Mouse (Mus musculus): ENCODE data around the gene Rnf8.
"Not testable (repeated sequence)": the region's sequence is repeated elsewhere in the genome, so short reads cannot be mapped to it uniquely, and the experiment has no call there.

Gene Rnf8

GRCm38 (mm10) chr17:29614115-29615023, at the start of gene Rnf8, which contains the start of gene Gm28043:
TSS of gene Rnf8 (plus strand) at chr17:29614790.
TSS of gene Gm28043 (plus strand) at chr17:29614876.
- peak; percentile 78 to 88 for DNase-seq (ENCODE audit: low read depth in 1 of 2, low spot score in 2 of 2)

DNA sequence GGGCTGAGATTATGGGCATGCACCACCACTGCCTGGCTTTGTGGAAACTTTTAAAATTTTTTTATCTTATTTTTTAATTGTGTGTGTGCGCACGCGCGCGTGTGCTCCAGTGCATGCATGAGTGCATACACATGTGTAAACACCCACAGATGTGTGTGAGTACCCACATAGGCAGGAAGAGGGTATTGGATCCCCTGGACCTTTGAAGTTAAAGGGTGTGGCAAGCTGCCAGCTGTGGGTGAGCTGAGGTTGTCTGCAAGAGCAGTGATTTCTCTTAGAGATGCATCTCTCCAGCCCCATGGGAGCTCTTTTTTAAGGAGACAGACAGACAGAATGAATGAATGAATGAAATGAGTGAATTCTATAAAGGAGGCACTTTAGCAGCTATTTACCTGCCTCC, 49.1 kb upstream of the Rnf8 start:
- DNase-seq (ENCODE audit: low read depth in 1 of 2, low spot score in 2 of 2), result no peak

GRCm38 (mm10) chr17:29568435-29568834, 46.2 kb upstream of the Rnf8 start:
- DNase-seq (ENCODE audit: low read depth in 1 of 2, low spot score in 2 of 2), result no peak

- DNase-seq (ENCODE audit: low read depth in 1 of 2, low spot score in 2 of 2), result no peak
Observed at GRCm38 (mm10) chr17:29569831-29570230, 44.8 kb upstream of the Rnf8 start.

GRCm38 (mm10) chr17:29579579-29580126, 34.9 kb upstream of the Rnf8 start:
- DNase-seq (ENCODE audit: low read depth in 1 of 2, low spot score in 2 of 2), result no peak

GRCm38 (mm10) chr17:29583569-29583968, 31.0 kb upstream of the Rnf8 start:
- no peak for DNase-seq (ENCODE audit: low read depth in 1 of 2, low spot score in 2 of 2)

GRCm38 (mm10) chr17:29584306-29584705, 30.3 kb upstream of the Rnf8 start:
- DNase-seq (ENCODE audit: low read depth in 1 of 2, low spot score in 2 of 2), result no peak

GRCm38 (mm10) chr17:29584737-29585136, 29.9 kb upstream of the Rnf8 start:
- DNase-seq (ENCODE audit: low read depth in 1 of 2, low spot score in 2 of 2), result no peak

DNA sequence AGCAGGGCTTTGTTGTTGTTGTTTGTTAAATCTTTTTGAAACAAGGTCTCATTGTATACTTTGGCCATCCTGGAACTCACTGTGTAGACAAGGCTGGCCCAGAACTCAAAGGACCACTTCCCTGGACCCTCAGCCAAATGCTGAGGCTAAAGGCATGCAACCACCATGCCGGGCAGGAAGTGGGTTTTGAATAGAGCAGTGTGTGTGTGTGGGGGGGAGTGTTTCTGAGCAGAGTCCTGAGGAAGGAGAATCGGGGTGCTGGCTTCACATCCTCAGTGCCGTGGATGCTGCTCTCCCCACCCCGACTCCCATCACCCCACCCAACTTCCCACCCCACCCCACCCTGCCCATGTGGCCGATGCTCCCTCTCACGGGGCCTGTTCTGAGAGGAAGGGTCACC, 29.1 kb upstream of the Rnf8 start:
- no peak for DNase-seq (ENCODE audit: low read depth in 1 of 2, low spot score in 2 of 2)

- DNase-seq (ENCODE audit: low read depth in 1 of 2, low spot score in 2 of 2), result no peak
Observed at GRCm38 (mm10) chr17:29586921-29587320, 27.7 kb upstream of the Rnf8 start.

GRCm38 (mm10) chr17:29589221-29589898, 25.2 kb upstream of the Rnf8 start:
- no peak for DNase-seq (ENCODE audit: low read depth in 1 of 2, low spot score in 2 of 2)

GRCm38 (mm10) chr17:29595891-29596770, 18.5 kb upstream of the Rnf8 start:
- DNase-seq (ENCODE audit: low read depth in 1 of 2, low spot score in 2 of 2), result no peak

DNA sequence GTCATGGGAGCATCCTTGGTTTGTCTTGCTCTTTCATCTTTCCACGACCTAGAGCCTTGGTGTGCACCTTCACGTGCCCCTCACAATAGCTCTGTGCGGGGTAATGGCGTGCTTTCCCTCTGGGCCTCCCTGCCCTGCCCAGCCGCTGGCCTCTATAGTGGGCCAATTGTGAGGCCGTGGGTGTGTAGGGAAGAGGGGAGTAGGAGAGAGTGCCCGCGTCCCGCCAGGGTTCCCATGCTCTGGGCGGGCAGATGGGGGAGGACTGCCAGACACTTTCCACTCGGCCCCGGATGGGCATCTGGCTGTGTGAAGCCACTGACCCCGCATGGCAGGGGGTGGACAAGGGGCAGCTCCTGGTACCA, 17.8 kb upstream of the Rnf8 start:
- no peak for DNase-seq (ENCODE audit: low read depth in 1 of 2, low spot score in 2 of 2)

GRCm38 (mm10) chr17:29599051-29599450, 15.5 kb upstream of the Rnf8 start:
- DNase-seq (ENCODE audit: low read depth in 1 of 2, low spot score in 2 of 2), result no peak

GRCm38 (mm10) chr17:29599537-29599936, 15.1 kb upstream of the Rnf8 start:
- DNase-seq (ENCODE audit: low read depth in 1 of 2, low spot score in 2 of 2), result no peak

GRCm38 (mm10) chr17:29601391-29601790, 13.2 kb upstream of the Rnf8 start:
- DNase-seq (ENCODE audit: low read depth in 1 of 2, low spot score in 2 of 2), result peak; percentile 70 to 73

- peak; percentile 39 to 48 for DNase-seq (ENCODE audit: low read depth in 1 of 2, low spot score in 2 of 2)
Observed at GRCm38 (mm10) chr17:29603283-29603682, 11.3 kb upstream of the Rnf8 start.

GRCm38 (mm10) chr17:29613453-29613852, 1.1 kb upstream of the Rnf8 start:
- DNase-seq (ENCODE audit: low read depth in 1 of 2, low spot score in 2 of 2), result not testable (repeated sequence)

DNA sequence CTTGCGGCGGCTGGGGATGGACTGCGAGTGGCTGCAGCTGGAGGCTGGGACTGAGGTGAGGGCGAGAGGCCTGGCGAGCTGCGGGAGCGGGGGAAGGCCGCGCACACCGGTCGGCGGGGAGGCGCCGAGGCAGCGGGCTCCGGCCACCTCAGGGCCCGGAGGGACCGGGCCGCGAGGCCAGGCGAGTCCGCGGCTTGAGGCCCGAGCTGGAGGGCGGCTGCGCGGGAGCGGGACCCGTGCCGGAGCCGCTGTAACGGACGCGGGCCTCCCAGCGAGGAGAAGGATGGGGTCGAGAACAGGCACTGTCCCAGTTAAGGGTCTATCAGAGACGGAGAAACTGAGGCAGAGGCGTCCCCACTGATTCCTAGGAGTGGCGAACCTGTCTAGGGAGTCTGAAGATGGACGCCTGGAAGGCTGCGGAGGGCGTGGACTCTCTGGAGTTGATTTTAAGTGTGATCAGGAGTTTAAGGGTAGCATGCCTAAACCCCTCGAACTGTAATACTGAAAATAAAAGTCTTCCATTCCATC, 498 bp downstream of the Rnf8 start:
- DNase-seq (ENCODE audit: low read depth in 1 of 2, low spot score in 2 of 2), result no peak

DNA sequence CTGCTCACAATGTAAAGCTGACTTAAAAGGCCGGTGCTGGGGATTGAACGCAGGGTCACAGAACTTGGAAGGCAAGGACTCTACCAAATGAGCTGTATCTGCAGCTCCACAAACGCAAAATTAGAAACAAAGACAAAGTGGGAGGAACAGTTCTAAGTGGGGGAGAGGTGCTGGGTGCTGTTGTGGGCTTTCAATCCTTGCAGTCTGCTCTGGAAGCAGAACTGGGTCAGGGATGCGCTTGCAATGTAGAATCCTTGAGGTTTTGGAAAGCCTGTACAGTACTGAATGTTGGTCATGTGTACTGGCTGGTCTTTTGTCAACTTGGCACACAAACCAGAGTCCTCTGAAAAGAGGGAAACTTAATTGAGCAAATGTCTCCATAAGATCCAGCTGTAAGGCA, 1.0 kb downstream of the Rnf8 start:
- no peak for DNase-seq (ENCODE audit: low read depth in 1 of 2, low spot score in 2 of 2)

DNA sequence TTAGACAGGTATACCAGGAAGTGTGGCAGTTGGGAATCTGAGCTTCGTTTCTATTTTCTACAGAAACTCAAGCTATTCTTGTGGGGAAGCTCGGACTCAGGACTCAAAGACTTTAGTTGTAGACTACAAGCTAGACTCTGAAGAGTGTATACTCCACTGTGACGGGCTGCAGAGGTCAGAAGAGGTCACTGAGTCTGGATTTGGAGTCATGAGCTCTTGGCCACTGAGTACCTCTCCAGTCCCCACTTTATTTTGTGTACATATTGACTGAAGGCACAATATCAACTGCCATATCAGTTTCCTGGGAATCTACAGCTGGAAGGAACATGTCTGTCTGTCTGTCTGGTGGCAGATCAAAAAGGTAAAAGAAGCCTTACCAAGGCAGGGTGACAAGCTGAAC, 4.6 kb downstream of the Rnf8 start:
- no peak for DNase-seq (ENCODE audit: low read depth in 1 of 2, low spot score in 2 of 2)

Measured in monocyte, adult 2 months (primary cell).